Mouse (Mus musculus): Measurements from ENCODE around the gene Tlr9. TPM values are rescaled to one million over a fixed set of nuclear protein-coding genes. Genes with fewer than 3 reads are reported as not detected.

Tlr9 gene
- not detected in 2 replicates for polyA plus RNA-seq (2011; ENCODE audit: insufficient read length, low read depth, missing spikeins)

DNA sequence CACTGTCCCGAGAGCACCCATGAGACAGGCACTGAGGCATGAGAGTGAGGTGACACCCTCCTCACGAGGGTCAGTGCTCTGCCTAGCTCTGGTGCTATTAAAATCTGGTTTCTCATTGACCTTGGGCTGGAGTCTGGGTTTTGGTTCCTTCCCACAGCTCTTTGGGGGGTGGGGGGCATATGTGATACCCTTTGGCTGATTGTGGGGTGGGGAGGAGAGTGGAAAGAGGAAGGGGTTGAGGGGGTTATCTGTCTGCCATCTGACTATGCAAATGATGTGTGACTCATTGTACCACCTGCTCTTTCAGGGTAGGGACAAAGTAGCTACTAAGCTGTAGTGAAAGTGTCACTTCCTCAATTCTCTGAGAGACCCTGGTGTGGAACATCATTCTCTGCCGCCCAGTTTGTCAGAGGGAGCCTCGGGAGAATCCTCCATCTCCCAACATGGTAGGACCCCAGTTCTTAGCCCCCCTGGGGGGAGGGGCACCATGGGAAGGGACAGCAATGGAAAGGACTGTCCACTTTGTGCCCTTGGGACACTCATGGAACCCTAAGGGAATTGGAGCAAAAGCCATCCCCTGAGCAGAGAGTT is at the start of gene Tlr9:
Tlr9 (plus strand) TSS at position 338 of the 591 bp plus-strand sequence.
- TF ChIP-seq POLR2A (IDR thresholded peaks at IDR 0.05; ENCODE audit: low read depth, low read length) (no peak), CTCF (IDR thresholded peaks at IDR 0.05; ENCODE audit: borderline replicate concordance, insufficient read depth, low read length) (no peak)
- H3K27ac ChIP-seq (ENCODE audit: insufficient read depth, low read length) = no peak within 1 kb of the TSS

DNA sequence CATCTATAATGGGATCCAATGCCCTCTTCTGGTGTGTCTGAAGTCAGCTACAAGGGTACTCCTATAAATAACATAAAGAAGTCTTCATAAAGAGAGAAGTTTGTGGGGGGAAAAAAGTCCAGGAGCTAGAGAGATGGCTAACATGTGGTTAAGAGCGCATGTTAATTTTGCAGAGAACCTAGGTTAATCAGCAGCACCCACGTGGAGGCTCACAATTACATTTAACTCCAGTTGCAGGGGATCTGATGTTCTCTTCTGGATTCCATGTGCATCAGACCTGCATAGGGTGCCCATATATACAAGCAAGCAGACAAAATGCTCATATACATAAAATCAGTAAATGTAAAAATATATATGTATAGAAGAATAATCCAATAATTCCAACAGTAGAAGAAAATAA is 49.0 kb upstream of the Tlr9 start:
- H3K4me1 ChIP-seq (ENCODE audit: control insufficient read depth, insufficient read depth, low read length) = peaks cover 7% of the 10 kb centered on the region
- H3K27ac ChIP-seq (ENCODE audit: insufficient read depth, low read length) = no peak overlapping the region
- H3K4me3 ChIP-seq (ENCODE audit: insufficient read depth, low read length) = peak overlapping the region; percentile 46
- no peak for TF ChIP-seq CTCF (IDR thresholded peaks at IDR 0.05; ENCODE audit: borderline replicate concordance, insufficient read depth, low read length)
- TF ChIP-seq POLR2A (IDR thresholded peaks at IDR 0.05; ENCODE audit: low read depth, low read length) = no peak

More for the DNA sequence above, at the start of gene Tlr9:
- Histone ChIP-seq H3K4me3 (ENCODE audit: insufficient read depth, low read length) (no peak within 1 kb of the TSS), H3K4me1 (ENCODE audit: control insufficient read depth, insufficient read depth, low read length) (0 out of 2 replicates have a peak, but pooled peaks cover 2% of the 10 kb centered on the region)

DNA sequence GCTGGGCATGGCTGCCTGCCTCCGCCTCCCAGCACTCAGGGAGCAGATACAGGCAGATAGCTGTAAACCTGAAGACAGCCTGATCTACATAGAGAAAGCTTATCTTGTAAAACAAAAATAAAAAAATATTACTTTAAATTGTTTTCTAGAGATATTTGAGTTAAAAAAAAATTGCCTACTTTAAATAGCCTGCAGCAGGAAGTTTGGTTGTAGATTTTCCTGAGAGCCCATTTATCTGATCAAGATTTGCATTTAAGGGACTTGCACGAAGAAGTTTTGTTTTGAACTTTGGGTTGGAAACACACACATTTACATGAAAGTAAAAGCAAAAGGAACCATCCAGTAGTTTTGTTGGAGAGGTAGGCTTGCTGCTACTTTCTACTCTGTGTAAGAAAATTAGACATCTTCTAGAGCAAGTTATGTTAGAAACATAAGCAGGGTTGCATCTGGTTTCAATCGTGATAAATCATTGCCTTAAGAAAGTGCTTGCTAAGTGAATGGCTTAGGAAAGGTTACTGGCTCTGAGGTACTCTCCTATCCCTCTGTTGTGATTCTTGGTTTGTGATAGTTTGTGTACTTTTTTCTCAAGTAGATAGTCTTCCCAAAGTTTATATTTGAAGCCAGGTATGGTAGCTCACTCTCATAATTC is 46.7 kb upstream of the Tlr9 start:
- no peak overlapping the region for H3K4me3 ChIP-seq (ENCODE audit: insufficient read depth, low read length)
- H3K27ac ChIP-seq (ENCODE audit: insufficient read depth, low read length) = no peak overlapping the region
- peaks cover 7% of the 10 kb centered on the region for H3K4me1 ChIP-seq (ENCODE audit: control insufficient read depth, insufficient read depth, low read length)
- TF ChIP-seq POLR2A (IDR thresholded peaks at IDR 0.05; ENCODE audit: low read depth, low read length) = no peak
- TF ChIP-seq CTCF (IDR thresholded peaks at IDR 0.05; ENCODE audit: borderline replicate concordance, insufficient read depth, low read length) = no peak

DNA sequence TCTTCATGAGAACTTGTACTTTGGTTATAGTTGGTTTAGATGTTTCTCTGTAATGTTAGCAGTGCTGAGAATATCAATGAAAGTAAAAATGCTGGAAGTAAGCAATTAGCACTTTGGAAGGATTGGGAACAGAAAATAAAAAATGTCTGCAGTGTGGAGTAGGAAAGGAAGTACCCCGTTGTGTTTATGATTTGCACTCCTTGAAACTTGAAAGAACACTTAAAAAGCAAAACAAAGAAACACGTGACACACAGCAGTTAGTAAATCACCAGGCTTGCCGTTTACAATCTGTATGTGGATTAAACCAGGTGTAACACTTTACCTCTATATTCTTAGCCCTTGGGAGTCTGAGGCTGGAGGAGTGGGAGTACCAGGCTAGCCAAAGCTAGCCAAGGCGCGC is 45.6 kb upstream of the Tlr9 start:
- TF ChIP-seq CTCF (IDR thresholded peaks at IDR 0.05; ENCODE audit: borderline replicate concordance, insufficient read depth, low read length) (no peak), POLR2A (IDR thresholded peaks at IDR 0.05; ENCODE audit: low read depth, low read length) (no peak)
- Histone ChIP-seq H3K4me3 (ENCODE audit: insufficient read depth, low read length) (no peak overlapping the region), H3K4me1 (ENCODE audit: control insufficient read depth, insufficient read depth, low read length) (peaks cover 7% of the 10 kb centered on the region), H3K27ac (ENCODE audit: insufficient read depth, low read length) (no peak overlapping the region)

DNA sequence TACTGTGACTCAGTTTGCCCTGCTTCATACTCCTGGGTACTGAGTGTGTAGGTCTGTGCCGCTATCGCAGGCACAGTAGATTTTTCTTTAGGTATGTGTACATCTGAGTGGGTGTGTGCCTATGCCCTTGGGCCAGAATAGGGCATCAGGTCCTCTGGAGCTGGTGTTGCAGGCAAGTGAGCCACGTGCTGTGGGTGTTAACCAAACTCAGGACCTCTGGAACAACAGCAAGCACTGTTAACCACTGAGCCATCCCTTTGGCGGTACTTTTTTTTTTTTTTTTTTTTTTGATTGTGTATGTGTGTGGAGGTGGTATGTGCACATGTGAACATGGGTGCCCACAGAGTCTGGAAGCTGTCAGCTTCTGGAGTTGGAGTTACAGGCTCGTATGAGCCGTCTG is 44.6 kb upstream of the Tlr9 start:
- Histone ChIP-seq H3K4me1 (ENCODE audit: control insufficient read depth, insufficient read depth, low read length) (peaks cover 7% of the 10 kb centered on the region), H3K27ac (ENCODE audit: insufficient read depth, low read length) (no peak overlapping the region), H3K4me3 (ENCODE audit: insufficient read depth, low read length) (no peak overlapping the region)
- TF ChIP-seq POLR2A (IDR thresholded peaks at IDR 0.05; ENCODE audit: low read depth, low read length) (no peak), CTCF (IDR thresholded peaks at IDR 0.05; ENCODE audit: borderline replicate concordance, insufficient read depth, low read length) (no peak)

DNA sequence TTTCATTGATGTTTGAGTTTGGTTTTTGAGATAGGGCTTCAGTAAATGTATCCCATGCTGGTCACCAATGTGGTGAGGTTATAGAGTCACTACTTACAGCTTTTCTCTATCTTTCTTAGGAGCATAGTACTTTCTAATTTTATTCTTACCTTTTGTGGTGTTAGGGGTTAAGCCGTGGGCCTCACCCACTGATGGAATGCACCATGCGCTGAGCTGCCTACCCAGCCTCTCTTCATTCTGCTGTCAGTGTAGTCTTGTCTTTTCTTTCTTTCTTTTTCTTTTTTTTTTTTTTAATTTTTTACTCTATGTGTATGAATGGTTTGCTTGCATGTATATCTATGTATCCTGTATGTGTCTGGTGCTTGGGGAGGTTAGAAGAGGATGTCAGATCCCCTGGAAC is 42.9 kb upstream of the Tlr9 start:
- Histone ChIP-seq H3K4me3 (ENCODE audit: insufficient read depth, low read length) (no peak overlapping the region), H3K4me1 (ENCODE audit: control insufficient read depth, insufficient read depth, low read length) (peaks cover 3% of the 10 kb centered on the region; the same call in 1 of the 2 replicates), H3K27ac (ENCODE audit: insufficient read depth, low read length) (no peak overlapping the region)
- TF ChIP-seq CTCF (IDR thresholded peaks at IDR 0.05; ENCODE audit: borderline replicate concordance, insufficient read depth, low read length) = no peak
- TF ChIP-seq POLR2A (IDR thresholded peaks at IDR 0.05; ENCODE audit: low read depth, low read length) = no peak

DNA sequence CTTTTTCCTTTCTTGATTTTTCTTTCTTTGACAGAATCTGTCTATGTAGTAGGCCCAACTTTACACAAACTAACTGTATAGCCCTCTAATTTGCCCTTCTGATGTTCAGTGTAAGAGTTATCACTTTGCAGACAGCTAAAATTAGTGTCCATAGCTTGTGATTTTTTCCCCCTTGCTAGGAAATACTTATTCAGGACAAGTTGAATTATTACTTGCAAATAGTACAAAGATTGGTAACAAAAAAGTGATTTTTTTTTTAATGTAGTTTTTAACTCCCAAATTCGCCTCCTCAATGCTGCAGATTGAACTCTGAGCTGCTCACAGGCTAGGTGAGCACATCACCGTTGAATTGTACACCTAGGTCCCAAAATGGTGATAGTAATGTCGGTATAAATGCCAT is 42.4 kb upstream of the Tlr9 start:
- TF ChIP-seq CTCF (IDR thresholded peaks at IDR 0.05; ENCODE audit: borderline replicate concordance, insufficient read depth, low read length) = no peak
- TF ChIP-seq POLR2A (IDR thresholded peaks at IDR 0.05; ENCODE audit: low read depth, low read length) = no peak
- Histone ChIP-seq H3K4me3 (ENCODE audit: insufficient read depth, low read length) (no peak overlapping the region), H3K4me1 (ENCODE audit: control insufficient read depth, insufficient read depth, low read length) (no peaks in the 10 kb centered on the region; the same call in 1 of the 2 replicates), H3K27ac (ENCODE audit: insufficient read depth, low read length) (no peak overlapping the region)

DNA sequence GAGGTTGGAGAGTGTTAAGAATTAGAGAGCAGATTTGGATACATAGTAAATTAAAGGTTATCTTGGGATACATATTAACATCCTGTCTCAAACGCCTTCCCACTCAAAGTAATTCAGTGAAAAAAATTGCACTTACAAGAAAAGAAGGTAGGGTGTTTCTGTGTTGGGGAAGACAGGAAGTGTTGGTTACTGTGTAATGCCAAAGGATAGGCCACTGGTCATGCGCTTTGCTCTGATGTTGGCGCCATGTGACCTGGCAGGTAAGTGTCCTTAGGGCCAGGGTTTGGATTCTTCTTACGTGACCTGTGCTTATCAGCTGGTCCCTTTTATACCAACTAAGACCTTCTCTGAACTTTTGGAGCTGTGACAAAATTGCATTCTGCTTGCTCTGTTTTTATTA is 40.3 kb upstream of the Tlr9 start:
- no peaks in the 10 kb centered on the region for H3K4me1 ChIP-seq (ENCODE audit: control insufficient read depth, insufficient read depth, low read length)
- TF ChIP-seq POLR2A (IDR thresholded peaks at IDR 0.05; ENCODE audit: low read depth, low read length) (no peak), CTCF (IDR thresholded peaks at IDR 0.05; ENCODE audit: borderline replicate concordance, insufficient read depth, low read length) (no peak)
- H3K27ac ChIP-seq (ENCODE audit: insufficient read depth, low read length) = no peak overlapping the region
- no peak overlapping the region for H3K4me3 ChIP-seq (ENCODE audit: insufficient read depth, low read length)

DNA sequence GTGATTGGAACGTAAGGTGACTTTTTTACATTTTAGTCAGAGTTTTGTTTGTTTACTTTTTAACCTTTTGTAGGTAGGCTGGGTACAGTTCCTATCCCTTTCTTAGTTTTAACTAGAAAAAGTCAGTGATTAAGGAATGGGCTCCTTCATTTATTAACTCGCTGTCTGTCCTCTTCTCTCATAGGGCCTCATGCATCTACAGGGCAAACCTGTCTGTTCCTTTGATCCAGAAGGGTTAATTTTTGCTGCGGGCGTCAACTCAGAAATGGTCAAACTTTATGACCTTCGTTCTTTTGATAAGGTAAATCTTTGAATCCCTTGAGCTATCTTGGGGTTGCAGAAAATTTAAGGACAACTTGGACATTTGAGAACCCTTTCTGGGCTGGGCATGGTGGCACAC is 38.4 kb upstream of the Tlr9 start:
- no peak overlapping the region for H3K27ac ChIP-seq (ENCODE audit: insufficient read depth, low read length)
- no peak overlapping the region for H3K4me3 ChIP-seq (ENCODE audit: insufficient read depth, low read length)
- no peak for TF ChIP-seq POLR2A (IDR thresholded peaks at IDR 0.05; ENCODE audit: low read depth, low read length)
- no peak for TF ChIP-seq CTCF (IDR thresholded peaks at IDR 0.05; ENCODE audit: borderline replicate concordance, insufficient read depth, low read length)

DNA sequence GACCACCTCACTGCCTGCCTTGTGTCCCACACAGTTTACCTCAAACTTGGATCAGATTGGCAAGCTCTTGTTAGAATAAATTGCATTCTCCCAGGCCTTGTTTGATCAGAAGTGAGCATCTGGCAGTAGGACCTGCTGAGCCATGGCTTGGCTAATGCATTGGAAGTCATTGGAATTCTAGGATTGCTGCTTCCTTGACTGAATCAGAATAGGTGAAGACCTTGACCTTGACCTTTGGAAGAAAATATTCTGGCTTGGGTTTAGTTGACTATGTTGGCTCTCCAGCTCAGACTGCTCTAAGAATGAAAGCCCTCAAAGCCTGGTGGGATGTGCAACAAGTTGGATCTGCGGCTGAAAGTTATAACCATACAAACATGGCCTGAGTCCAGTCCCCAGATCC is 31.0 kb upstream of the Tlr9 start:
- Histone ChIP-seq H3K4me1 (ENCODE audit: control insufficient read depth, insufficient read depth, low read length) (no peaks in the 10 kb centered on the region), H3K27ac (ENCODE audit: insufficient read depth, low read length) (no peak overlapping the region), H3K4me3 (ENCODE audit: insufficient read depth, low read length) (no peak overlapping the region)
- TF ChIP-seq POLR2A (IDR thresholded peaks at IDR 0.05; ENCODE audit: low read depth, low read length) (no peak), CTCF (IDR thresholded peaks at IDR 0.05; ENCODE audit: borderline replicate concordance, insufficient read depth, low read length) (no peak)

More for the DNA sequence above, 38.4 kb upstream of the Tlr9 start:
- H3K4me1 ChIP-seq (ENCODE audit: control insufficient read depth, insufficient read depth, low read length) = no peaks in the 10 kb centered on the region
